Mouse (Mus musculus): Measurements from ENCODE around the gene Hspb11. TPM values are rescaled to one million over a fixed set of nuclear protein-coding genes. Genes with fewer than 3 reads are reported as not detected.

Gene Hspb11
- polyA plus RNA-seq, 1 experiment from 2014 or later, result 31.9 TPM

Other genes with a start within 250 kb of the Hspb11 start
- gene Mrpl37, start 186.7 kb upstream of the Hspb11 start, polyA plus RNA-seq (2015; fragmentation: Nextera tagmentation; extraction: Ambion mirVana), result 103 and 115 TPM in 2 replicates
- 6.1 and 6.6 TPM in 2 replicates for gene Cyb5rl, start 186.6 kb upstream of the Hspb11 start, polyA plus RNA-seq (2015; fragmentation: Nextera tagmentation; extraction: Ambion mirVana)
- gene Cdcp2, start 156.7 kb upstream of the Hspb11 start, polyA plus RNA-seq (2015; fragmentation: Nextera tagmentation; extraction: Ambion mirVana), result not detected in 2 replicates
- gene Tmem59, start 75.2 kb upstream of the Hspb11 start, polyA plus RNA-seq (2015; fragmentation: Nextera tagmentation; extraction: Ambion mirVana), result 394 and 425 TPM in 2 replicates
- gene Tceanc2, start 74.5 kb upstream of the Hspb11 start, polyA plus RNA-seq (2015; fragmentation: Nextera tagmentation; extraction: Ambion mirVana), result 21.8 and 35.1 TPM in 2 replicates
- gene Ldlrad1, start 44.4 kb upstream of the Hspb11 start, polyA plus RNA-seq (2015; fragmentation: Nextera tagmentation; extraction: Ambion mirVana), result not detected in 2 replicates
- 53.5 TPM in 2 replicates for gene Lrrc42, start 61 bp upstream of the Hspb11 start, polyA plus RNA-seq (2015; fragmentation: Nextera tagmentation; extraction: Ambion mirVana)
- gene Dio1, start 53.6 kb downstream of the Hspb11 start, polyA plus RNA-seq (2015; fragmentation: Nextera tagmentation; extraction: Ambion mirVana), result 1.5 and 1.9 TPM in 2 replicates
- gene Yipf1, start 60.8 kb downstream of the Hspb11 start, polyA plus RNA-seq (2015; fragmentation: Nextera tagmentation; extraction: Ambion mirVana), result 69.3 and 76.8 TPM in 2 replicates
- 28.6 and 32.6 TPM in 2 replicates for gene Ndc1, start 114.2 kb downstream of the Hspb11 start, polyA plus RNA-seq (2015; fragmentation: Nextera tagmentation; extraction: Ambion mirVana)
- 0.78 and 0.85 TPM in 2 replicates for gene Glis1, start 181.0 kb downstream of the Hspb11 start, polyA plus RNA-seq (2015; fragmentation: Nextera tagmentation; extraction: Ambion mirVana)